Mouse (Mus musculus): Measurements from ENCODE around the gene Tmpo.

Tmpo gene

DNA sequence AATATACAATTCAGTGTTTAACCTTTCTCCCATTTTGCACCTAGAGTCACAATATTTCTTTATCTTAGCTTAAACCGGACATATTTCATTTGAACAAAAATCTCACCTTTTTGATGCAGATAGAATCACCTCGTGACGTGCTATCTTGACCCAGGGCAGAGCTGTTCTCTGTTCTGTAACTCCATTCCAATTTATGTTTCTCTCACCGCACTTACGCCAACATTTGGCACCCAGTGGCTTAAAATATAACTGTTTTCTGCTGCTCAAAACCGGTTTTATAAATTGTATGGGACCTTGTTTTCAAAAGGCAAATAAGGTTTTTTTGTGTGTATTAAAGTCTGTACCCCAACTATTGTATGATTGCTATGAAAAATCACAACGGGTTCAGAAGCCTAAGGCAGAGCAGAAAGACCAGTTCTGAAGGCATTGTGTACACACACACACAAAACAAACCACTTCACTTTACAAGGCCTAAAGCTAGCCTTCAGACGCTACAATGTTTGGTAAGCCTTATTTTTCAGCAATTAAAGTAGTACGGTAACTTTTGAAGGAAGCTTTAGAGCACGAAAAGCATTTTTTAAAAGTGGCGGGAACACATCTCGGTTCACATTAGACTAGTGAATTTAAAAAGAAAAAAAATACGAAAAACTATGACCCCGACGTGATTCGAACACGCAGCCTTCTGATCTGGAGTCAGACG is at the start of gene Tmpo:
Gene Tmpo, minus strand, starts transcription at position 555 of the 700 bp plus-strand sequence.
- DNase-seq, result no peak

GRCm38 (mm10) chr10:91230400-91230799 is 49.3 kb upstream of the Tmpo start:
- DNase-seq, result no peak

- no peak for DNase-seq
Observed at GRCm38 (mm10) chr10:91229518-91229961, 48.4 kb upstream of the Tmpo start.

DNA sequence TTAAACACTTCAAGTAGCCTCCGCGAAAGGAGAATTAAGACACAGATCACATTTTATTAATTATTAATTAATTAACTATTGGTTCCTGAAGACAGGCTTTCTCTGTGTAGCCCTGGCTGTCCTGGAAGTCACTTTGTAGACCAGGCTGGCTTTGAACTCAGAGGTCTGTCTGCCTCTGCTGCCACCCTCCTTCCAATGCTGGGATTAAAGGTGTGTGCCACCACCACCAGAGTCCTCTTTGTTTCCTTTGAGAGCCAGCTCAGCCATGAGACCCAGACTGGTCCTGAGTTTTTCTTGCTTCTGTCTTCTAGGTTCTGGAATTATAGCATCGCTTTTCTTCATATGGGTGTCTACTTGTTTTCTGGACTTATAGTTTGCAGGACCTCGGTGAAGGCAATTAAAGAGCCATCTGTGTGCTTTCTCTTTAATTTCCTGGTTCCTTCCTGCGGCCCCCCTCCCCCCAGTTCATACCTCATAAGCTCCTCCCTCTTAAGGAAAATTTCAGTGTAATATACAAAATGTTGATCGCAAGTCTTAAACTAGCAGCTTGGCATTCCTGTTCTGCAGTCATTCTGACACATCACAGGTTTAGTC is 47.9 kb upstream of the Tmpo start:
- no peak for DNase-seq

DNA sequence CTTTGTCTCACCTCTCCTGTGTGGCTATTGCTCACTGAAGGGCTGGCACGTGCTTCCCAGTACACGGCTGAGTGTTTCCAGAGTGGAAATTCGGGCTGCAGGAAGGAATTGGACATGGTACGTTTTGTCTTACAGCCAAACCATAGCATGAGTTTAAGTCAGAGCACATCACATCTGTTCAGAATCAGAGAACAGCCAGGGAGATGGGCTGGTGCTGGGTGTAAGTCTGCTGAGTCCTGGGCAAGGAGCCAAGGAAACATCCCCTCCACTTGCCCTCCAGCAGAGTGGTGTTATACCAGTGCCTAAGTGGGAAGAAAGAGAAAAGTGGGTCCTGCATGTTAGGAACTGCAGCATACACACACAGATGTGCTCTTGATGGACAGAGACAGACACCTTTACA is 45.9 kb upstream of the Tmpo start:
- DNase-seq, result no peak

- no peak for DNase-seq
Observed at GRCm38 (mm10) chr10:91222398-91223236, 41.5 kb upstream of the Tmpo start.

- DNase-seq, result no peak
Observed at GRCm38 (mm10) chr10:91208899-91209667, 28.0 kb upstream of the Tmpo start.

DNA sequence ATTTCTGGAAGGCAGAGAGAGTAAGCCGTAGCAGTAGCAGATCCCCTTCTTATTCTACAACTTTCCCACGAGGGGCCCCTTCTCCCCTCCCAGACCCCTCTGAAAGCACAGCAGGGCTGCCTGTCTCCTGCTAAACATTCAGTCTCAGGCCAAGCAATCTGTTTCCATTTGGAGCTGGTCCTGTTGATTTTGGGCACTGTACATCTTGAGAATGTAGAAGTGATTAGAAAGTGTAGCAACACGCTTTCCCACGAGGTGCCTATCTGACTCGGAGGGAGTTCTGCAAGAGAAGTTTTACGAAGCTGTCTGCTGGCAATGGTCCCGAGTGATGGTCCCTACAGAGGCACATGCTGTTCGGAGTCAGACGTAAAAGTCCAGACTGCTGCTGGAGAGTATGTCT is 27.3 kb upstream of the Tmpo start:
- DNase-seq, result no peak

DNA sequence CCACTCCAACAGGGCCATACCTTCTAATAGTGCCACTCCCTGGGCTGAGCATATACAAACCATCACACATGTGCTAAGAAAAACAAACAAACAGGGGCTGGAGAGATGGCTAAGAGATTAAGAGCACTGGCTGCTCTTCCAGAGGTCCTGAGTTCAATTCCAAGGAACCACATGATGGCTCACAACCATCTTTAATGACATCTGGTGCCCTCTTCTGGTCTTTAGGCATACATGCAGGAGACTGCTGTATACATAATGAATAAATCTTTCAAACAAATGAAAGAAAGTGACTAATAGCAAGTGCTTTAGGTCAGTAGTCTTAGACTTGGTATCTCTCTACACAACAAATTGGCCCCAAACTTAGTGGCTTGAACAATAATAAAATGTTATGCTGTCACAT is 26.2 kb upstream of the Tmpo start:
- no peak for DNase-seq

GRCm38 (mm10) chr10:91205632-91206031 is 24.5 kb upstream of the Tmpo start:
- DNase-seq, result no peak

DNA sequence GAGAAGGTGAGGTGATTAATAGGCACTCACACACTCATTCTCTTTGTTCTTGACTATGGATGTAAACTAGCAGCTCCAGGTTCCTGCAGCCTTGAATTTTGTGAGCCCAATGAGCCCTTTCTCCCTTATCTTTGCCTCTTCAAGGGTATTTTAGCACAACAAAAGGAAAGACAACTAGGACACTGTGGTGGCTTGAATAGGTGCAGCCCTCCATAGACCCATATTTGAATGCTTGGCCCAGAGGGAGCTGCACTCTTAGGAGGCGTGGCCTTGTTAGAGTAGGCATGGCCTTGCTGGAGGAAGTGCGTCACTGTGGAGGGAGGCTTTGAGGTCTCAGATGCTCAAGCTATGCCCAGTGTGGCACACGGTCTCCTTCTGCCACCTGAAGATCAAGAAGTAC is 19.5 kb upstream of the Tmpo start:
- DNase-seq, result no peak

GRCm38 (mm10) chr10:91199238-91199780 is 18.2 kb upstream of the Tmpo start:
- DNase-seq, result no peak

- DNase-seq, result no peak
Observed at GRCm38 (mm10) chr10:91197704-91198103, 16.6 kb upstream of the Tmpo start.

- DNase-seq, result no peak
Observed at GRCm38 (mm10) chr10:91196778-91197177, 15.7 kb upstream of the Tmpo start.

GRCm38 (mm10) chr10:91195680-91196079 is 14.6 kb upstream of the Tmpo start:
- no peak for DNase-seq

DNA sequence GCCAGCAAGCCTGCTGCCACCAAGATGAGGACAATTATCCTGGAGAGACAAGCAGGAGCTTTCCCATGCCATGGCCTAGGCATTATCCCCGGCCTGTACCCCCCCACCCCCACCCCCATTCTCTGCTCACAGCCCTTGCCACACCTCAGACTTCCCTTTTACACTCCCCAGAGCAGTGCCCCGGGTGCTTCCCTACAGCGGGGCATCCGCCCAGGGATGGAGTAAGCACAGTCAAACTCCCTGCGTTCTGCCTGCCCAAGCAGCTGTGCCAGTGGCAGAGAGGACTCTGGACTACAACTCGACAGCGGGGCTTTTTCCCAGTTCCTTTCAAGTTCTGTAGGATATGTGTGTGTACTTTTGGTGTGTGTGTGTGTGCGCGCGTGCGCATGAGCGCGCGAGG is 14.0 kb upstream of the Tmpo start:
- no peak for DNase-seq

GRCm38 (mm10) chr10:91191851-91192250 is 10.7 kb upstream of the Tmpo start:
- no peak for DNase-seq

GRCm38 (mm10) chr10:91189476-91189875 is 8.4 kb upstream of the Tmpo start:
- DNase-seq, result no peak

- no peak for DNase-seq
Observed at GRCm38 (mm10) chr10:91188684-91189287, 7.7 kb upstream of the Tmpo start.

DNA sequence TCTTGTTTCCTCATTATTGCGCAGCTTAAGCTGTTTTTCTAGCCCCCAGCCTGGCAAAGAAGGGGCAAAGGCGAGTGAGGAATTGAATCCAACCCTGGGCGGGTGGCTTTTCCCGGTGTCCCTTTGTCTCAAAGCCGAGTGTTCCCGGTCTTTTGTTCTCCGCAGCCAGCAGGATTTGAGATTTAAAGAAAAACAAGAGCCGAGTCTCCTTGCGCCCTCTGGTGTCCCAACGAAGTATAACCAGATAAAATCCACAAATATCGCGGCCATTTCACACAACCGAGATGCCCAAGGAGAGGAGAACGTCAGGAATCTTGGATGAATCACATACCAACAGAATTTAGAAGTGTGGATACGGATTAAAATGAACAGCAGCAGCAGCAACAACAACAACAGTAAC is 6.8 kb upstream of the Tmpo start:
- DNase-seq, result peak; percentile 81

GRCm38 (mm10) chr10:91187349-91187748 is 6.2 kb upstream of the Tmpo start:
- DNase-seq, result no peak

- DNase-seq, result no peak
Observed at GRCm38 (mm10) chr10:91185721-91186120, 4.6 kb upstream of the Tmpo start.

Data from B cell, adult 2 months (primary cell).